Mouse (Mus musculus) hindbrain, embryonic 14.5 days (tissue): ENCODE measurements at regions not wholly inside any gene's neighbourhood (a gene's known extent, or its start where the extent isn't known, plus 50 kb on each side); places are given as distances from the start of the nearest gene placed in this dataset.

Source experiments
- ATAC-seq: fragments of 200-750 bp; cut with Nextera tagmentation; 2 replicates; pipeline ENCODE4 v1.8.0; 2017; ENCODE audit warnings: moderate number of reproducible peaks, mild to moderate bottlenecking, moderate TSS enrichment, moderate library complexity; ENCODE audit not compliant: low FRiP score
- DNase-seq: peaks from one replicate; pipeline ENCODE4 v3.0.0-alpha.2; 2015; ENCODE audit warnings: low spot score
- H3K27ac ChIP-seq: fragments of 300-500 bp; sonication (generic); 2 replicates; pipeline ENCODE4 v1.5.1; 2014; ENCODE audit warnings: mild to moderate bottlenecking, moderate library complexity
- H3K27me3 ChIP-seq: fragments of 300-500 bp; sonication (generic); 2 replicates; pipeline ENCODE4 v1.6.1; 2014; ENCODE audit warnings: mild to moderate bottlenecking, low read length, mixed read lengths; ENCODE audit not compliant: control insufficient read depth, insufficient read depth
- H3K36me3 ChIP-seq: fragments of 300-500 bp; sonication (generic); replicated peaks from 2 replicates; pipeline ENCODE4 v1.6.1; 2014; ENCODE audit not compliant: control insufficient read depth, insufficient read depth
- H3K4me1 ChIP-seq: fragments of 300-500 bp; sonication (generic); replicated peaks from 2 replicates; pipeline ENCODE4 v1.6.1; 2014; ENCODE audit warnings: antibody characterized with exemption, low read length, mixed read lengths; ENCODE audit not compliant: control insufficient read depth, insufficient read depth
- H3K4me2 ChIP-seq: fragments of 300-500 bp; sonication (generic); replicated peaks from 2 replicates; pipeline ENCODE4 v1.6.1; 2014; ENCODE audit warnings: mild to moderate bottlenecking, moderate library complexity
- H3K4me3 ChIP-seq: fragments of 300-500 bp; sonication (generic); replicated peaks from 2 replicates; pipeline ENCODE4 v1.5.1; 2014; ENCODE audit warnings: mild to moderate bottlenecking, low read length
- H3K9ac ChIP-seq: fragments of 300-500 bp; sonication (generic); 2 replicates; pipeline ENCODE4 v1.6.1; 2014
- H3K9me3 ChIP-seq: fragments of 300-500 bp; sonication (generic); 2 replicates; pipeline ENCODE4 v1.6.1; 2016; ENCODE audit warnings: low read length; ENCODE audit not compliant: control insufficient read depth
- WGBS: fragments of 180-500 bp; shearing (Covaris S2); extraction: QIAGEN DNeasy Blood & Tissue Kit; methylation state at CpG from one replicate; pipeline ENCODE4 v1.1.7; 2014; 5-methylcytosine and 5-hydroxymethylcytosine counted together

DNA sequence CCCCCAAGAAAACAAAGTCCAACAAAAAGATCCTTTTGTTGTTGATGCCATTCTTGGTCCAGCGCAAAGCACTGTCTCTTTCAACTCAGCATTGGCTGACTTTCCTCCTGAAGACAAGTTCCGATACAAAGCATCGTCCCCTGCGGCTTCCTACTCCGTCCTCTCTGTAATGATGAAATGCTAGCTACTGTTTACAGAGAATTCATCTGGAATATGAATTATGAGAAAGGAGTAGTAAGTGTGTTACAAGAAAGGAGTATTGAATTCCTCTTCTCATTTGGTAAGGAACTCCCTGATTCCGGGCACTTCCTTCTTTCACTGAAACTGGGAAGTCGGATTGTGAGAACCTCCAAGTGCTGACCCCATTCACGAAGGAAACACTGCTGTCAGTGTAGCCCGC is 60.9 kb upstream of the Tmco5 start:
- Histone ChIP-seq H3K4me2 (0 out of 2 replicates have a peak overlapping the region, but pooled peaks have one; percentile 6), H3K9me3 (no peaks in the 10 kb centered on the region), H3K9ac (no peak overlapping the region), H3K4me3 (no peak overlapping the region), H3K4me1 (peaks cover 15% of the 10 kb centered on the region), H3K27me3 (no peaks in the 10 kb centered on the region), H3K27ac (no peak overlapping the region), H3K36me3 (no peaks in the 10 kb centered on the region)
- DNase-seq, result no peak
- no peak for ATAC-seq
- WGBS, result 39% methylated on average over 9 of the region's 9 CpGs

DNA sequence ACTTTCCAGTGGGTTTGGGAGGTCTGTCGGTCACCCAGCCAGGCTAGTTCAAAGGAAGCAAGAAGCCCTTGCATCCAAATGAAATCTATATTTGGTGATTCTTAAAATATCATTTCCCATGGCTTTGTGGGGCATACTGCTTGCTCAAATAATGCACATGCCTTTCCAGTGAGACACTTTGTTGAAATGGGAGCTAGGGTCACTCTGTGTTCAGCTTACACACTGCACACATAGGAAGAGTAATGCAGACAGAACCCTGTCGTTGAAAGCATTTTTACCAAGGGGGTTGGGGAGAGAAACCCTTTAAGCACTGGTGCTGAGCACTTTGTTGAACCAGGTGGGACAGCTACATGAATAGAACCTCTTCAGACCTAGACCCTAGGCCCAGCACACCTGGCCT is 59.9 kb upstream of the Tmco5 start:
- no peak overlapping the region for H3K9ac ChIP-seq
- peaks cover 21% of the 10 kb centered on the region for H3K4me1 ChIP-seq
- no peaks in the 10 kb centered on the region for H3K27me3 ChIP-seq
- WGBS, result 43% methylated on average over 2 of the region's 2 CpGs
- ATAC-seq (no peak), DNase-seq (no peak)
- H3K9me3 ChIP-seq, result no peaks in the 10 kb centered on the region
- H3K4me2 ChIP-seq, result no peak overlapping the region; the same call in 1 of the 2 replicates
- H3K36me3 ChIP-seq, result no peaks in the 10 kb centered on the region
- no peak overlapping the region for H3K4me3 ChIP-seq
- H3K27ac ChIP-seq, result peak overlapping the region; percentile 80

DNA sequence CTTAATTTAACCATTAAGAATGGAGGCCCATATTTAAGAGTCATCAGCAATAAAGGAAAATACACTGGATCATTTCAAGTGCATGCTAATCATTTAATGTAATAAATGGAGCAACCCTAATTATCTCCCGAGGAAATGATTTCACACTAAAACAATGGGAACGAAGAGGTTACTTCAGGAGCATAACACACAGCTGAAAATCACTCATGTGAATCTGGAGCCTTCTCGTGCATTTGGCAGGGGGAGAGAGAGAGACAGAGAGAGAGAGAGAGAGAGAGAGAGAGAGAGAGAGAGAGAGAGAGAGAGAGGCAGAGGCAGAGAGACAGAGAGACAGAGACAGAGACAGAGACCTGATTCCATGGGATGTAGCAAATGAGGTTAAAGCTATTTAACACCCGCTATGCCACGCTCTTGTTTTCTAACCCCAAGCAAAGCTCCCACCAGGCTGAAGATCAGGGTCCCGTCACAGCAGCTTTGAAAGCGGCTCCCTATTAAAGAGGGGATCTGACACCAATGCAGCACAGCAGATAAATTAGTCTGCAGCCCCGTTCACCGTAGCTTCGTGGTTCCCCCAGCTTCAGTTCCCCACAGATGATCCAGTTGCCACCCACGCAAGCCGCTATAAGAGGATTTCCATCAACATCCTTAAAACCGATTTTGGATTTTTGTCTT is 59.3 kb upstream of the Tmco5 start:
- Histone ChIP-seq H3K4me1 (peaks cover 21% of the 10 kb centered on the region), H3K4me2 (peak overlapping the region; percentile 42), H3K27me3 (no peaks in the 10 kb centered on the region), H3K36me3 (no peaks in the 10 kb centered on the region), H3K9me3 (no peaks in the 10 kb centered on the region), H3K4me3 (no peak overlapping the region), H3K27ac (peak overlapping the region; percentile 80), H3K9ac (peak overlapping the region; percentile 29; the same call in 1 of the 2 replicates)
- ATAC-seq, result no peak
- 29% methylated on average over 13 of the region's 13 CpGs for WGBS
- no peak for DNase-seq

DNA sequence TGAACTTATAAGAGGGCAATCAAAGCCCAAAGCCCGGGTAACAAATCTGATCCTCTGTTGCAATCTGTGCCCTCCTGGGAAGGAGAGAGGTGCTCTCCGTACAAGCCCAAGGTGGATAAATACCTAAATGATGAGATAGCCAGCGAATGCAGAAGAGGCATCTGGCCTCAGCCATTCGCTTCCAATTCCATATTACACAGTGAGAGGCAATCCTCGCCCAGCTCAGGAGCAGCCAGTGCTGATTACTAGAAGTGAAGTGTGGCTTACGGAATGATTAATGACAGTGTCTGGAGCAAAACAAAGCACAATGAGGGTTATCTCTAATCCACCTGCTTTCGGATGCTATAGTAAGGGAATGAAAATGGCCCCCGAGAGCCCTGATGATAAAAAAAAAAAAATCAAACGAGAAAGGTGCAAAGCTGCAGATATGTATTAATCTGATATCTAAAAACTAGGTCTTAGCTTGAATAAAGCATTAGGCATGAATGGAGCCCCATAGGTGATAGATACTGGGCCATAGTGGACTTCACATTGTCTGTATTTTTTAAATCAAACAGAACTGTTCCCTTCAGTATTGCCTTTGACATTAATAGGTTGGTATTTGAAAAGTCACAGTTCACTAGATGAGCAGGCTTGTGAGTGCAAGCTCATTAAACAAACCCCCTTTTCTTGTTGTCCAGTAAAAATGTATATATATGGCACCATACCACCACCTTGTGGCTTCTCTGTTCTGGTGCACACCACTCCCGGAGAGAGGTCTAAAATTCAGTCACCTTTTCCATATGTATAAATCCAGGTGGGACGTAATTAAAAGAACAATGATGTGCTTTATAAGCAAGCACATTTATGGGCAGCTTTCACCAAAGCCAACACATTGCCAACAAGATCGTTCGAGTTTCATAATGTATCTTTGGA is 57.4 kb upstream of the Tmco5 start:
- Histone ChIP-seq H3K9me3 (no peaks in the 10 kb centered on the region), H3K4me3 (no peak overlapping the region), H3K4me2 (peak overlapping the region; percentile 35), H3K36me3 (no peaks in the 10 kb centered on the region), H3K9ac (peak overlapping the region; percentile 29; the same call in 1 of the 2 replicates), H3K27ac (peak overlapping the region; percentile 80), H3K27me3 (no peaks in the 10 kb centered on the region), H3K4me1 (peaks cover 21% of the 10 kb centered on the region)
- ATAC-seq (peak; percentile 73), DNase-seq (peak; percentile 81)
- WGBS, result 34% methylated on average over 13 of the region's 13 CpGs
